8 mouse cellular contexts compared by ENCODE assay signal in the genomic region with DNA sequence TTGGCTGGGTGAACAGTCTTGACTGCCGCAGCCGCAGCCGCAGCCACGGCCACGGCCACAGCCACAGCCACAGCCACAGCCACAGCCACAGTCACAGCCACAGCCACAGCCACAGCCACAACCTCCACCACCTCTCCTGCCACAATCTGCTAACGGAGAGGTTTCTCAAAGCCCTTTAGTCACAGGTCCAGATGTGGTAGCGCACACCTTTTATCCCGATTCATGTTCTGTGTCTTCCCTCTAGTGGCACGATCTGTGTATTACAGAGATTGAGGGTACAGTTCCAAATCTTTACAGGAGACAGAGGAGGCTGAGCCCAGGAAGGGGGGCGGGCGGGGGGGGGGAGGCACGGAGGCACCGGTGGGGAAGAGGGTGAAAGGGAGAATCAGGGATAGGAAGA. TPM values are rescaled to one million over a fixed set of nuclear protein-coding genes. Genes with fewer than 3 reads are reported as not detected.
DNase-seq lines count a peak whose midpoint lies in the region; ATAC-seq and TF ChIP-seq lines count a peak whose summit lies in the region.

No protein-coding gene starts in this region.

- no peak overlapping the region for H3K9ac ChIP-seq in midbrain, embryonic 14.5 days (replicated peaks; ENCODE audit: low read length)
- H3K9ac ChIP-seq in midbrain, embryonic 16.5 days (ENCODE audit: low read depth, low read length): no peak overlapping the region
- H3K9ac ChIP-seq in intestine, embryonic 14.5 days (ENCODE audit: low read length): no peak overlapping the region
- no peak overlapping the region for H3K9ac ChIP-seq in limb, embryonic 14.5 days (ENCODE audit: low read depth, low read length, severe bottlenecking)

- no peak for TF ChIP-seq POLR2A in limb, embryonic 14.5 days (IDR thresholded peaks at IDR 0.05; ENCODE audit: borderline replicate concordance, extremely low read depth, insufficient read depth, insufficient read length)

- H3K4me2 ChIP-seq in midbrain, embryonic 14.5 days (ENCODE audit: low read length): no peak overlapping the region
- H3K4me2 ChIP-seq in midbrain, embryonic 16.5 days (ENCODE audit: low read length): no peak overlapping the region
- H3K4me2 ChIP-seq in intestine, embryonic 14.5 days (ENCODE audit: low read length): no peak overlapping the region
- H3K4me2 ChIP-seq in limb, embryonic 14.5 days (replicated peaks; ENCODE audit: low read depth, low read length, severe bottlenecking): no peak overlapping the region

- no peak for ATAC-seq in midbrain, embryonic 14.5 days (ENCODE audit: low FRiP score, low TSS enrichment)
- no peak for ATAC-seq in midbrain, embryonic 16.5 days
- peak; percentile 64; the same call in 1 of the 2 replicates for ATAC-seq in common myeloid progenitor, adult 5-6 weeks (replicated peaks; ENCODE audit: low read depth, poor library complexity, severe bottlenecking)
- peak; percentile 30; the same call in 1 of the 2 replicates for ATAC-seq in intestine, embryonic 14.5 days (replicated peaks; ENCODE audit: low FRiP score, low TSS enrichment, low read depth)
- no peak for ATAC-seq in limb, embryonic 14.5 days (ENCODE audit: low FRiP score, low read depth)
- no peak for ATAC-seq in activated CD4-positive, CD25-positive, alpha-beta regulatory T cell, adult 4 months

- H3K4me3 ChIP-seq in midbrain, embryonic 14.5 days (replicated peaks; ENCODE audit: low read depth, low read length): no peak overlapping the region
- H3K4me3 ChIP-seq in midbrain, embryonic 16.5 days (ENCODE audit: low read depth, low read length): no peak overlapping the region
- no peak overlapping the region for H3K4me3 ChIP-seq in intestine, embryonic 14.5 days (ENCODE audit: low read depth, low read length)
- no peak overlapping the region for H3K4me3 ChIP-seq in limb, embryonic 14.5 days (replicated peaks; ENCODE audit: low read length)

- no peaks in the 10 kb centered on the region for H3K27me3 ChIP-seq in midbrain, embryonic 14.5 days (ENCODE audit: control insufficient read depth, insufficient read depth, low read length)
- no peaks in the 10 kb centered on the region for H3K27me3 ChIP-seq in midbrain, embryonic 16.5 days (ENCODE audit: control insufficient read depth, insufficient read depth, low read depth, low read length)
- no peaks in the 10 kb centered on the region for H3K27me3 ChIP-seq in intestine, embryonic 14.5 days (replicated peaks; ENCODE audit: control insufficient read depth, insufficient read depth, low read length)
- H3K27me3 ChIP-seq in limb, embryonic 14.5 days (ENCODE audit: control insufficient read depth, insufficient read depth, low read length): no peaks in the 10 kb centered on the region

- DNase-seq in midbrain, embryonic 14.5 days: peak; percentile 73
- peak; percentile 56 for DNase-seq in WW6 (ENCODE audit: low read depth, low spot score)
- DNase-seq in intestine, embryonic 14.5 days (ENCODE audit: low spot score): no peak
- peak; percentile 46 for DNase-seq in limb, embryonic 14.5 days (ENCODE audit: low spot score)
- DNase-seq in right cerebral cortex, postnatal 14 days: peak; percentile 37

- no peaks in the 10 kb centered on the region for H3K36me3 ChIP-seq in midbrain, embryonic 14.5 days (ENCODE audit: control insufficient read depth, insufficient read depth, low read length)
- no peaks in the 10 kb centered on the region for H3K36me3 ChIP-seq in midbrain, embryonic 16.5 days (ENCODE audit: control insufficient read depth, insufficient read depth, low read length)
- H3K36me3 ChIP-seq in intestine, embryonic 14.5 days (ENCODE audit: control insufficient read depth, insufficient read depth, low read length): no peaks in the 10 kb centered on the region
- no peaks in the 10 kb centered on the region for H3K36me3 ChIP-seq in limb, embryonic 14.5 days (ENCODE audit: control insufficient read depth, insufficient read depth, low read length)

- WGBS in midbrain, embryonic 14.5 days: 56% methylated on average over 13 of the region's 13 CpGs
- WGBS in midbrain, embryonic 16.5 days: 53% methylated on average over 11 of the region's 13 CpGs
- 39% methylated on average over 13 of the region's 13 CpGs for WGBS in intestine, embryonic 14.5 days
- 47% methylated on average over 13 of the region's 13 CpGs for WGBS in limb, embryonic 14.5 days

- no peak overlapping the region for H3K27ac ChIP-seq in midbrain, embryonic 14.5 days (replicated peaks; ENCODE audit: low read depth, low read length)
- H3K27ac ChIP-seq in midbrain, embryonic 16.5 days (ENCODE audit: low read length): no peak overlapping the region
- H3K27ac ChIP-seq in intestine, embryonic 14.5 days (ENCODE audit: low read depth): no peak overlapping the region
- no peak overlapping the region for H3K27ac ChIP-seq in limb, embryonic 14.5 days (replicated peaks; ENCODE audit: low read depth, low read length)

- no peaks in the 10 kb centered on the region for H3K9me3 ChIP-seq in midbrain, embryonic 14.5 days (ENCODE audit: control insufficient read depth, low read length)
- no peaks in the 10 kb centered on the region for H3K9me3 ChIP-seq in midbrain, embryonic 16.5 days (replicated peaks; ENCODE audit: control insufficient read depth, low read length, poor library complexity, severe bottlenecking)
- H3K9me3 ChIP-seq in intestine, embryonic 14.5 days (ENCODE audit: control insufficient read depth, low read length): no peaks in the 10 kb centered on the region
- no peaks in the 10 kb centered on the region for H3K9me3 ChIP-seq in limb, embryonic 14.5 days (ENCODE audit: control insufficient read depth, low read length)

- H3K4me1 ChIP-seq in midbrain, embryonic 14.5 days (ENCODE audit: control insufficient read depth, insufficient read depth, low read length): no peaks in the 10 kb centered on the region
- H3K4me1 ChIP-seq in midbrain, embryonic 16.5 days (ENCODE audit: control insufficient read depth, insufficient read depth, low read length): no peaks in the 10 kb centered on the region
- H3K4me1 ChIP-seq in intestine, embryonic 14.5 days (replicated peaks; ENCODE audit: control insufficient read depth, insufficient read depth, low read length): peaks cover 5% of the 10 kb centered on the region; the same call in 1 of the 2 replicates
- H3K4me1 ChIP-seq in limb, embryonic 14.5 days (ENCODE audit: control insufficient read depth, insufficient read depth, low read length): no peaks in the 10 kb centered on the region

RNA-seq across cellular contexts. Expression of gene Tacr2, which starts 9.3 kb away (rescaled TPM):
- polyA plus RNA-seq in midbrain, embryonic 14.5 days (2014; fragmentation: Nextera tagmentation; extraction: Ambion mirVana): not detected in 2 replicates
- not detected in 2 replicates for polyA plus RNA-seq in midbrain, embryonic 16.5 days (2015; fragmentation: Nextera tagmentation; extraction: Ambion mirVana)
- total RNA-seq in common myeloid progenitor, adult 5-6 weeks (2017): not detected in 2 replicates
- polyA plus RNA-seq in intestine, embryonic 14.5 days (2014; fragmentation: Nextera tagmentation; extraction: Ambion mirVana): 0.50 and 0.98 TPM in 2 replicates
- polyA plus RNA-seq in limb, embryonic 14.5 days (2012; rRNA removed): 0.03 TPM in 1 of 2 replicates, not detected in the other
- not detected in 2 replicates for polyA plus RNA-seq in limb, embryonic 14.5 days (2014; fragmentation: Nextera tagmentation; extraction: Ambion mirVana)
- polyA plus RNA-seq in activated CD4-positive, CD25-positive, alpha-beta regulatory T cell, adult 4 months (2017; shearing (Covaris generic)): not detected

RNA-seq across cellular contexts. Expression of gene Tspan15, which starts 11.8 kb away (rescaled TPM):
- polyA plus RNA-seq in midbrain, embryonic 14.5 days (2014; fragmentation: Nextera tagmentation; extraction: Ambion mirVana): 12.7 and 13.4 TPM in 2 replicates
- 19.4 and 23.2 TPM in 2 replicates for polyA plus RNA-seq in midbrain, embryonic 16.5 days (2015; fragmentation: Nextera tagmentation; extraction: Ambion mirVana)
- 0.32 and 3.6 TPM in 2 replicates for total RNA-seq in common myeloid progenitor, adult 5-6 weeks (2017)
- 31.5 and 32.5 TPM in 2 replicates for polyA plus RNA-seq in intestine, embryonic 14.5 days (2014; fragmentation: Nextera tagmentation; extraction: Ambion mirVana)
- polyA plus RNA-seq in limb, embryonic 14.5 days (2012; rRNA removed): 12.3 and 14.4 TPM in 2 replicates
- polyA plus RNA-seq in limb, embryonic 14.5 days (2014; fragmentation: Nextera tagmentation; extraction: Ambion mirVana): 7.3 and 7.7 TPM in 2 replicates
- under 1 TPM in 1 of 2 experiments, not detected in 1; 0.15 TPM for polyA plus RNA-seq in activated CD4-positive, CD25-positive, alpha-beta regulatory T cell, adult 4 months (2017; shearing (Covaris generic))

Comparison
In these comparisons a context has a peak if more than half of its experiments do, and no peak if none do; other contexts are left out.
1. ATAC-seq: peak in common myeloid progenitor, adult 5-6 weeks (single experiment) and intestine, embryonic 14.5 days (single experiment); none in midbrain, embryonic 14.5 days (single experiment), midbrain, embryonic 16.5 days (single experiment), limb, embryonic 14.5 days (single experiment) and activated CD4-positive, CD25-positive, alpha-beta regulatory T cell, adult 4 months (single experiment).
2. RNA of gene Tspan15, which starts 11.8 kb away (polyA plus RNA-seq): 31.5 to 32.5 TPM in intestine, embryonic 14.5 days, 19.4 to 23.2 TPM in midbrain, embryonic 16.5 days, 12.7 to 13.4 TPM in midbrain, embryonic 14.5 days and 7.3 to 14.4 TPM in limb, embryonic 14.5 days; 0.15 TPM in activated CD4-positive, CD25-positive, alpha-beta regulatory T cell, adult 4 months; every median in the first group is over 4 times any median in the second.